8 mouse cellular contexts compared by ENCODE assay signal in the genomic region with DNA sequence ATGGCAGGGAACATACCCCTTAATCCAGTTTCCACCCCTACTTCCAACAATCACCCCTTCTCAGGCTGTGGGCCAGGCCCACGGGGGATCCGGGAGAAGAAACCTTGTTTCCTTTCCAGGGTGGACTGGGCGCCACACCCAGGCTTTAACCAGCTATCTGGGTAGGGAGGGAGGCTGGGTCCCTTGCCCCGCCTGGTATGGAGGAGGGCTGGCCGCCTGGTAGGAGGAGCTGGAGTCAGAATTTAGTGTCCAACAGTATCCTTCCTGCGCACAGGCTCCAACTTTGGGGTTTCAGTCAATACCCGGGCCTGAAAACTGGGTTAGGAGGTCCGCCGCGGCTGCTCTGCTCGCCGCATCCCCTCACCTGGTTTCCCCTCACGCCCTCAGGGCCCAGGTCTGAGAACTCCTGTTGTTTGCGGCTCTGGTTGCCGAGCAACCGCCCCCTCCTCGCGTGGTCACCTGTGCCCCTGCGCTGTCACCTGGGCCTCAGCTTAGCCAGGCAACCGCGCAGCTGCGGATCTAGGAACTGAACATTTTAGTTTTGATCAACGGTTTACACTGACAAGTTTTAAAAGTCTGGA. TPM values are rescaled to one million over a fixed set of nuclear protein-coding genes. Genes with fewer than 3 reads are reported as not detected.
DNase-seq lines count a peak whose midpoint lies in the region; ATAC-seq lines count a peak whose summit lies in the region.

A gene (minus strand): TSS at position 408 of the 581 bp plus-strand sequence.

- intact Hi-C loops in heart, postnatal 36 days (cut with DNase I), result no loop called here

- peaks cover 24% of the 10 kb centered on the region for H3K4me1 ChIP-seq in heart, embryonic 15.5 days (replicated peaks)
- H3K4me1 ChIP-seq in hindbrain, embryonic 15.5 days (replicated peaks), result peaks cover 18% of the 10 kb centered on the region
- peaks cover 10% of the 10 kb centered on the region for H3K4me1 ChIP-seq in midbrain, embryonic 14.5 days (ENCODE audit: control insufficient read depth, insufficient read depth, low read length)

- peaks cover 29% of the 10 kb centered on the region for H3K27me3 ChIP-seq in heart, embryonic 15.5 days
- peaks cover 8% of the 10 kb centered on the region; the same call in 1 of the 2 replicates for H3K27me3 ChIP-seq in hindbrain, embryonic 15.5 days
- peaks cover 7% of the 10 kb centered on the region; the same call in 1 of the 2 replicates for H3K27me3 ChIP-seq in midbrain, embryonic 14.5 days (ENCODE audit: control insufficient read depth, insufficient read depth, low read length)

- DNase-seq in heart, postnatal 36 days, result no peak
- peak; percentile 39 for DNase-seq in c-Kit-positive CD71-positive TER-119-positive erythroid progenitor cells, embryonic 14.5 days (ENCODE audit: low spot score)
- DNase-seq in midbrain, embryonic 14.5 days, result peak; percentile 39
- no peak for DNase-seq in MN1 (ENCODE audit: low spot score)

- H3K27ac ChIP-seq in heart, embryonic 15.5 days, result no peak within 1 kb of the TSS
- H3K27ac ChIP-seq in hindbrain, embryonic 15.5 days (replicated peaks), result peak within 1 kb of the TSS; percentile 2; the same call in 1 of the 2 replicates
- H3K27ac ChIP-seq in midbrain, embryonic 14.5 days (replicated peaks; ENCODE audit: low read depth, low read length), result no peak within 1 kb of the TSS

- no peaks in the 10 kb centered on the region for H3K9me3 ChIP-seq in heart, embryonic 15.5 days (replicated peaks)
- no peaks in the 10 kb centered on the region for H3K9me3 ChIP-seq in hindbrain, embryonic 15.5 days
- H3K9me3 ChIP-seq in midbrain, embryonic 14.5 days (ENCODE audit: control insufficient read depth, low read length), result no peaks in the 10 kb centered on the region

- 15% methylated on average over 23 of the region's 23 CpGs for WGBS in heart, embryonic 15.5 days
- WGBS in hindbrain, embryonic 15.5 days, result 14% methylated on average over 23 of the region's 23 CpGs
- 10% methylated on average over 23 of the region's 23 CpGs for WGBS in midbrain, embryonic 14.5 days

- H3K4me2 ChIP-seq in heart, embryonic 15.5 days, result peak within 1 kb of the TSS; percentile 53
- peak within 1 kb of the TSS; percentile 34 for H3K4me2 ChIP-seq in hindbrain, embryonic 15.5 days
- peak within 1 kb of the TSS; percentile 11 for H3K4me2 ChIP-seq in midbrain, embryonic 14.5 days (ENCODE audit: low read length)

- H3K36me3 ChIP-seq in heart, embryonic 15.5 days, result no peaks in the 10 kb centered on the region
- H3K36me3 ChIP-seq in hindbrain, embryonic 15.5 days, result no peaks in the 10 kb centered on the region
- no peaks in the 10 kb centered on the region for H3K36me3 ChIP-seq in midbrain, embryonic 14.5 days (ENCODE audit: control insufficient read depth, insufficient read depth, low read length)

- peak within 1 kb of the TSS; percentile 24; the same call in 1 of the 2 replicates for H3K4me3 ChIP-seq in heart, embryonic 15.5 days
- H3K4me3 ChIP-seq in hindbrain, embryonic 15.5 days, result no peak within 1 kb of the TSS
- H3K4me3 ChIP-seq in midbrain, embryonic 14.5 days (replicated peaks; ENCODE audit: low read depth, low read length), result no peak within 1 kb of the TSS

- H3K9ac ChIP-seq in heart, embryonic 15.5 days, result peak within 1 kb of the TSS; percentile 36; the same call in 1 of the 2 replicates
- H3K9ac ChIP-seq in hindbrain, embryonic 15.5 days, result no peak within 1 kb of the TSS
- H3K9ac ChIP-seq in midbrain, embryonic 14.5 days (replicated peaks; ENCODE audit: low read length), result no peak within 1 kb of the TSS; the same call in 1 of the 2 replicates

- no peak for ATAC-seq in heart, embryonic 15.5 days (replicated peaks; ENCODE audit: insufficient number of reproducible peaks, insufficient read depth, low FRiP score, low read depth)
- no peak for ATAC-seq in hindbrain, embryonic 15.5 days (ENCODE audit: low FRiP score, low read depth)
- no peak for ATAC-seq in midbrain, embryonic 14.5 days (ENCODE audit: low FRiP score, low TSS enrichment)
- no peak for ATAC-seq in megakaryocyte-erythroid progenitor cell, adult 5-6 weeks (replicated peaks; ENCODE audit: low FRiP score, low TSS enrichment, poor library complexity, severe bottlenecking)
- no peak for ATAC-seq in CD4-positive, CD25-positive, alpha-beta regulatory T cell, adult 4 months

RNA-seq across cellular contexts. Expression of the gene that starts here (rescaled TPM):
- 1.1 and 2.4 TPM in 2 replicates for polyA plus RNA-seq in heart, embryonic 15.5 days (2015; fragmentation: Nextera tagmentation; extraction: Ambion mirVana)
- total RNA-seq in heart, postnatal 36 days (2021), result under 1 TPM; 0.44 to 0.84 TPM
- 10.7 and 11.4 TPM in 2 replicates for polyA plus RNA-seq in hindbrain, embryonic 15.5 days (2015; fragmentation: Nextera tagmentation; extraction: Ambion mirVana)
- polyA plus RNA-seq in midbrain, embryonic 14.5 days (2014; fragmentation: Nextera tagmentation; extraction: Ambion mirVana), result 7.4 and 9.7 TPM in 2 replicates
- total RNA-seq in megakaryocyte-erythroid progenitor cell, adult 5-6 weeks (2014; fragmentation: Nextera tagmentation), result not detected in 2 replicates
- not detected in 2 replicates for total RNA-seq in megakaryocyte-erythroid progenitor cell, adult 5-6 weeks (2017)
- polyA plus RNA-seq in CD4-positive, CD25-positive, alpha-beta regulatory T cell, adult 4 months (2017; shearing (Covaris generic)), result not detected

Comparison
In these comparisons a context has a peak if more than half of its experiments do, and no peak if none do; other contexts are left out.
1. DNase-seq: peak in c-Kit-positive CD71-positive TER-119-positive erythroid progenitor cells, embryonic 14.5 days (single experiment) and midbrain, embryonic 14.5 days (single experiment); none in heart, postnatal 36 days (0 of 2) and MN1 (single experiment).
2. Peak in every context shown above with its lines, with median percentiles within 50 percentile points of each other: H3K4me2 ChIP-seq.